Mouse (Mus musculus) midbrain, embryonic 16.5 days (tissue): ENCODE results near the gene Olfr625-ps1. TPM values are rescaled to one million over a fixed set of nuclear protein-coding genes. Genes with fewer than 3 reads are reported as not detected.

ENCODE experiments used
- ATAC-seq: fragments of 200-750 bp; cut with Nextera tagmentation; 2 replicates; pipeline ENCODE4 v1.8.0; 2017; ENCODE audit warnings: moderate TSS enrichment
- H3K27ac ChIP-seq: fragments of 300-500 bp; sonication (generic); 2 replicates; pipeline ENCODE4 v1.5.1; 2014; ENCODE audit warnings: mild to moderate bottlenecking, low read length, mixed read lengths
- H3K27me3 ChIP-seq: fragments of 300-500 bp; sonication (generic); 2 replicates; pipeline ENCODE4 v1.6.1; 2014; ENCODE audit warnings: low read depth, low read length, mixed read lengths; ENCODE audit not compliant: control insufficient read depth, insufficient read depth
- H3K36me3 ChIP-seq: fragments of 300-500 bp; sonication (generic); 2 replicates; pipeline ENCODE4 v1.6.1; 2014; ENCODE audit warnings: mild to moderate bottlenecking, low read length, moderate library complexity, mixed read lengths; ENCODE audit not compliant: control insufficient read depth, insufficient read depth
- H3K4me1 ChIP-seq: fragments of 300-500 bp; sonication (generic); 2 replicates; pipeline ENCODE4 v1.6.1; 2014; ENCODE audit warnings: mild to moderate bottlenecking, low read length, mixed read lengths; ENCODE audit not compliant: control insufficient read depth, insufficient read depth
- H3K4me2 ChIP-seq: fragments of 300-500 bp; sonication (generic); 2 replicates; pipeline ENCODE4 v1.6.1; 2014; ENCODE audit warnings: mild to moderate bottlenecking, low read length, mixed read lengths
- H3K4me3 ChIP-seq: fragments of 300-500 bp; sonication (generic); 2 replicates; pipeline ENCODE4 v1.5.1; 2014; ENCODE audit warnings: low read depth, mild to moderate bottlenecking, low read length, moderate library complexity, mixed read lengths
- H3K9ac ChIP-seq: fragments of 300-500 bp; sonication (generic); 2 replicates; pipeline ENCODE4 v1.6.1; 2014; ENCODE audit warnings: low read depth, low read length, mixed read lengths
- H3K9me3 ChIP-seq: fragments of 300-500 bp; sonication (generic); replicated peaks from 2 replicates; pipeline ENCODE4 v1.6.1; 2014; ENCODE audit warnings: mild to moderate bottlenecking, low read length, mixed read lengths; ENCODE audit not compliant: control insufficient read depth, poor library complexity, severe bottlenecking
- WGBS: fragments of 180-500 bp; shearing (Covaris S2); extraction: QIAGEN DNeasy Blood & Tissue Kit; methylation state at CpG from one replicate; pipeline ENCODE4 v1.1.7; 2014; 5-methylcytosine and 5-hydroxymethylcytosine counted together
- polyA plus RNA-seq: library from polyadenylated mRNA; unstranded; fragments of >200 nt; fragmentation: Nextera tagmentation; extraction: Ambion mirVana; gene quantifications from 2 replicates; pipeline ENCODE4 v1.2.1, GENCODE M21; 2015

Gene Olfr625-ps1
- not detected in 2 replicates for polyA plus RNA-seq

DNA sequence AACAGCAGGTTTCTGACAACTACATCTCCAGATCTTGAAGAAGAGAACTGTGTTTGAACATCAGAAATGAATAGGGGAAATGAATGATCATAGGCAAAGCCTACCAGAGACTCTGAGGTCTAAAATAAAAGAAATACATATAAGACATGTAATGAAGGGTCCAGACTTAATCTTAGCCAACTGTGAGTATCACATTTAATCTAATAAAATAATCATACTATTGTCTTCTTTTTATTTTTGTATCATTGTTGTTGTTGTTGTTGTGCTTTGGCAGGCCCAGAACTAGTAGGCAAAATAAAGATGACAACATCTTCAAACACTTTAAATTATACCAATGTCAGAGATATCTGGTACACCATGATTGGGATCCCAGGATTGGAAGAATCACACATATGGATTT, at the start of gene Olfr625-ps1:
Gene Olfr625-ps1, plus strand, starts transcription at position 301 of the 400 bp plus-strand sequence.
- H3K4me1 ChIP-seq = no peaks in the 10 kb centered on the region
- H3K27ac ChIP-seq = no peak within 1 kb of the TSS
- ATAC-seq = no peak
- no peak within 1 kb of the TSS for H3K4me2 ChIP-seq
- no peak within 1 kb of the TSS for H3K4me3 ChIP-seq
- H3K27me3 ChIP-seq = no peaks in the 10 kb centered on the region
- no peaks in the 10 kb centered on the region for H3K9me3 ChIP-seq
- H3K9ac ChIP-seq = no peak within 1 kb of the TSS
- no peaks in the 10 kb centered on the region for H3K36me3 ChIP-seq

DNA sequence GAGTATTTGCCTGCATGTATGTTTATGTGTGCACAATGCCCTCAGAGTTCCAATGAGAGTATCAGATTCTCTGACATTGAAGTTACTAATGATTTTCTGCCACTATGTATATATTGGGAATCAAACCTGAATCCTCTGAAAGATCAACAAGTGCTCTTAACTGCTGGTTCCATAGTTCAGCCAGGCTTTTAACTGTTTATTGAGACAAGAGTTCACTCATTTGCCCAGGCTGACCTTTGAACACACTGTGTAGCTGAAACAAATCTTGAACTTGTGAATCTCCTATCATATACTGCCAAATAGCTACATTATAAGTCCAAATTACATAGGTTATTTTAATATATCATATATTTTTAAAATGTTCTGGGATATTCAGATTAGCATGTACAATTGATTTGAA, 45.7 kb upstream of the Olfr625-ps1 start:
- H3K4me2 ChIP-seq = no peak overlapping the region
- H3K36me3 ChIP-seq = no peaks in the 10 kb centered on the region
- H3K9me3 ChIP-seq = no peaks in the 10 kb centered on the region
- ATAC-seq = no peak
- H3K4me3 ChIP-seq = no peak overlapping the region
- no peaks in the 10 kb centered on the region for H3K4me1 ChIP-seq
- H3K27me3 ChIP-seq = no peaks in the 10 kb centered on the region
- no peak overlapping the region for H3K9ac ChIP-seq
- no peak overlapping the region for H3K27ac ChIP-seq

GRCm38 (mm10) chr7:103642602-103643001, 39.9 kb upstream of the Olfr625-ps1 start, which contains the start of gene Olfr622:
Gene Olfr622 (minus strand): TSS chr7:103642702.
- no peak within 1 kb of the TSS for H3K9ac ChIP-seq
- 84% methylated on average over 1 of the region's 1 CpGs for WGBS
- no peaks in the 10 kb centered on the region for H3K9me3 ChIP-seq
- H3K4me3 ChIP-seq = no peak within 1 kb of the TSS
- H3K4me2 ChIP-seq = no peak within 1 kb of the TSS
- no peak for ATAC-seq
- H3K36me3 ChIP-seq = no peaks in the 10 kb centered on the region
- no peak within 1 kb of the TSS for H3K27ac ChIP-seq
- no peaks in the 10 kb centered on the region for H3K27me3 ChIP-seq
- H3K4me1 ChIP-seq = no peaks in the 10 kb centered on the region

- 91% methylated on average over 4 of the region's 4 CpGs for WGBS
- ATAC-seq = no peak
- Histone ChIP-seq H3K9ac (no peak overlapping the region), H3K4me3 (no peak overlapping the region), H3K4me1 (no peaks in the 10 kb centered on the region), H3K27me3 (no peaks in the 10 kb centered on the region), H3K36me3 (no peaks in the 10 kb centered on the region), H3K9me3 (no peaks in the 10 kb centered on the region), H3K27ac (no peak overlapping the region), H3K4me2 (no peak overlapping the region)
These were observed 38.5 kb upstream of the Olfr625-ps1 start for GRCm38 (mm10) chr7:103644070-103644469.

GRCm38 (mm10) chr7:103663598-103663997, 18.9 kb upstream of the Olfr625-ps1 start, which contains the start of gene Olfr623:
Gene Olfr623 (minus strand): TSS chr7:103663698.
- Histone ChIP-seq H3K27ac (no peak within 1 kb of the TSS), H3K36me3 (no peaks in the 10 kb centered on the region), H3K4me2 (no peak within 1 kb of the TSS), H3K4me1 (no peaks in the 10 kb centered on the region), H3K4me3 (no peak within 1 kb of the TSS), H3K9ac (no peak within 1 kb of the TSS), H3K27me3 (no peaks in the 10 kb centered on the region), H3K9me3 (no peaks in the 10 kb centered on the region)
- no peak for ATAC-seq

DNA sequence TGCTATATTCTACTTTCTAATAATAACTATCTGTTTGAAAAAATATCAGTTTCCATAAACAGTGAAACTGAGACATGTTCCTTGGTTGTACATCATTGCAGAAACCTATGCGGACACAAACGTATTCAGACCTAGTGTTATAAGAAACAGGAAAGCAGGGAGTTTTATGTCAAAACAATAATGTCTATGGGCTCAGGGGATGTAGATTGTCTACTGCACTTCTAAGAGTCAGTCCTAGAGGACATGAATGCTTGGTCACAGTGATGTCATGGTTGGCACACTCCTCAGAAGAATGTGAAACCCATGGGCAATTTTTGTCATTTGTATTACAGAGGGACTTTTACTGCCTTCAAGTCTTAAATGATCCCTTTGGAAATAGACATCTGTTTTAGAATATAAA, 11.4 kb upstream of the Olfr625-ps1 start, which contains the start of gene Olfr624:
Gene Olfr624, minus strand, starts transcription at position 101 of the 400 bp plus-strand sequence.
- Histone ChIP-seq H3K36me3 (no peaks in the 10 kb centered on the region), H3K4me3 (no peak within 1 kb of the TSS), H3K4me2 (no peak within 1 kb of the TSS), H3K9me3 (no peaks in the 10 kb centered on the region), H3K27me3 (no peaks in the 10 kb centered on the region), H3K27ac (no peak within 1 kb of the TSS), H3K4me1 (no peaks in the 10 kb centered on the region), H3K9ac (no peak within 1 kb of the TSS)
- no peak for ATAC-seq
- WGBS = 98% methylated on average over 2 of the region's 2 CpGs

DNA sequence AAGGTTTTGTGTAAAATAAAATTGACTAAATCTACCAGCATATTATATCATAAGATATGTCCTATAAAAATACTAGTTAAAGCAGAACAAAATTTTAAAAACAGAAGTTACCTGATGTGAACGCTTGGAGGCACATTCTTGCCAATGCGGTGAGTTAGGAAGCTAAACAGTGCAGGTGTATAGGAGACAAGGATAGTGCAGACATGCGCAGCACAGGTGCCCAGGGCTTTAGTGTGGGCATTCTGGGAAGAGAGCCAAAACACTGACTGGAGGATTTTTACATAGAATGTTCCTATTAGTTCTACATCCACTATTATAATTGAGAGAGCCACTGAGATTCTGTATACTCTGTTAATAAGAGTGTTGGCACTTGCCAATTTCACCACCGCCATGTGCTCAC, 16.9 kb downstream of the Olfr625-ps1 start:
- Histone ChIP-seq H3K27ac (no peak overlapping the region), H3K36me3 (no peaks in the 10 kb centered on the region), H3K4me3 (no peak overlapping the region), H3K4me2 (no peak overlapping the region), H3K9me3 (no peaks in the 10 kb centered on the region), H3K4me1 (no peaks in the 10 kb centered on the region), H3K27me3 (no peaks in the 10 kb centered on the region), H3K9ac (no peak overlapping the region)
- no peak for ATAC-seq
- 90% methylated on average over 4 of the region's 4 CpGs for WGBS

- Histone ChIP-seq H3K9me3 (no peaks in the 10 kb centered on the region), H3K9ac (no peak overlapping the region), H3K4me1 (no peaks in the 10 kb centered on the region), H3K27ac (no peak overlapping the region), H3K4me2 (no peak overlapping the region), H3K4me3 (no peak overlapping the region), H3K36me3 (no peaks in the 10 kb centered on the region), H3K27me3 (no peaks in the 10 kb centered on the region)
- no peak for ATAC-seq
- 30% methylated on average over 2 of the region's 2 CpGs for WGBS
These were observed 29.5 kb downstream of the Olfr625-ps1 start for GRCm38 (mm10) chr7:103712024-103712423.

DNA sequence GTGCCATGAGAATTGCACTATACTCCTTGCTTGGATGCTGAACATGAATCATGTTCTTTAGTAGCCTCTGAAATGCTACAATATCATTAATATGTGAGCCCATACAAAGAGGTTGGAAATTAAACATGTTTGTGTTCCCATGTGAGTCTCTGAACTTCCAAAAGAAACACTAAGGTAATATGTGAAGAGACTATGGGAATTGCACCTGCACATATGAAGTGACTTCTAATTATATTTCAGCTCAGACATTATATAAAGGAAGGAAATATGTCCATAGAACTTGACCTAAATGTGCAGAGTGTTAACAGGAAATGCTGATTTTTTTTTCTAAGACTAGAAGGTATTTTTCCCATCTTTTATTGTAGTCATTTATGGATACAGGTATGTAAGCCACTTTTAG, 31.9 kb downstream of the Olfr625-ps1 start, which contains the start of gene Olfr243:
Gene Olfr243, plus strand, starts transcription at position 301 of the 400 bp plus-strand sequence.
- no peaks in the 10 kb centered on the region for H3K27me3 ChIP-seq
- no peak within 1 kb of the TSS for H3K4me2 ChIP-seq
- H3K4me1 ChIP-seq = no peaks in the 10 kb centered on the region
- no peak within 1 kb of the TSS for H3K27ac ChIP-seq
- ATAC-seq = no peak
- H3K4me3 ChIP-seq = no peak within 1 kb of the TSS
- H3K9me3 ChIP-seq = no peaks in the 10 kb centered on the region
- no peak within 1 kb of the TSS for H3K9ac ChIP-seq
- H3K36me3 ChIP-seq = no peaks in the 10 kb centered on the region
